Mouse (Mus musculus) layer of hippocampus, postnatal 36 days (tissue): ENCODE measurements around the gene Agl. TPM values are rescaled to one million over a fixed set of nuclear protein-coding genes. Genes with fewer than 3 reads are reported as not detected.

ENCODE experiments used
- DNase-seq, 2 experiments: peaks; one replicate each; pipeline ENCODE4 v3.0.0; 2022
- total RNA-seq, 2 experiments: library from RNA; stranded (reverse); gene quantifications; 2 replicates each; pipeline ENCODE4 v1.2.3; 2021

Agl gene
- 10 to 100 TPM; 24.9 to 28.4 TPM for total RNA-seq

- DNase-seq, result peak; percentile 86 to 88
Observed at GRCm38 (mm10) chr3:116807811-116808506, at the start of gene Agl. Gene Agl (minus strand): TSS chr3:116808166.

GRCm38 (mm10) chr3:116857611-116858010 lies 49.6 kb upstream of the Agl start:
- DNase-seq, result no peak

GRCm38 (mm10) chr3:116852421-116852820 lies 44.5 kb upstream of the Agl start:
- DNase-seq, result no peak

GRCm38 (mm10) chr3:116850376-116850775 lies 42.4 kb upstream of the Agl start:
- DNase-seq, result no peak

- no peak for DNase-seq
Observed at GRCm38 (mm10) chr3:116848936-116849335, 41.0 kb upstream of the Agl start.

- no peak for DNase-seq
Observed at GRCm38 (mm10) chr3:116848099-116848498, 40.1 kb upstream of the Agl start.

- no peak for DNase-seq
Observed at GRCm38 (mm10) chr3:116846084-116846483, 38.1 kb upstream of the Agl start.

GRCm38 (mm10) chr3:116844880-116845579 lies 37.1 kb upstream of the Agl start:
- DNase-seq, result no peak

GRCm38 (mm10) chr3:116841311-116841710 lies 33.3 kb upstream of the Agl start:
- no peak for DNase-seq

GRCm38 (mm10) chr3:116836681-116837475 lies 28.9 kb upstream of the Agl start:
- no peak for DNase-seq

GRCm38 (mm10) chr3:116835770-116836680 lies 28.1 kb upstream of the Agl start:
- DNase-seq, result peak; percentile 82 to 85

- no peak for DNase-seq
Observed at GRCm38 (mm10) chr3:116835350-116835749, 27.4 kb upstream of the Agl start.

GRCm38 (mm10) chr3:116834241-116834640 lies 26.3 kb upstream of the Agl start:
- DNase-seq, result no peak

GRCm38 (mm10) chr3:116833491-116833890 lies 25.5 kb upstream of the Agl start:
- DNase-seq, result no peak

GRCm38 (mm10) chr3:116832526-116833310 lies 24.8 kb upstream of the Agl start:
- DNase-seq, result peak in 1 of 2 experiments; percentile 4

- no peak for DNase-seq
Observed at GRCm38 (mm10) chr3:116831324-116831723, 23.4 kb upstream of the Agl start.

GRCm38 (mm10) chr3:116829274-116829920 lies 21.4 kb upstream of the Agl start:
- DNase-seq, result no peak

GRCm38 (mm10) chr3:116826471-116827215 lies 18.7 kb upstream of the Agl start:
- no peak for DNase-seq

GRCm38 (mm10) chr3:116817231-116817630 lies 9.3 kb upstream of the Agl start:
- DNase-seq, result no peak

- no peak for DNase-seq
Observed at GRCm38 (mm10) chr3:116816674-116817215, 8.8 kb upstream of the Agl start.
